Mouse (Mus musculus): ENCODE measurements around the gene Shisa5.

Shisa5 gene

GRCm38 (mm10) chr9:109022866-109023685 is 15.3 kb upstream of the Shisa5 start:
- DNase-seq: peak; percentile 59

- DNase-seq: no peak
These were observed 10.8 kb upstream of the Shisa5 start for GRCm38 (mm10) chr9:109027521-109027920.

- no peak for DNase-seq
These were observed 9.9 kb upstream of the Shisa5 start for GRCm38 (mm10) chr9:109028421-109028820.

GRCm38 (mm10) chr9:109028919-109029318 is 9.4 kb upstream of the Shisa5 start:
- DNase-seq: no peak

DNA sequence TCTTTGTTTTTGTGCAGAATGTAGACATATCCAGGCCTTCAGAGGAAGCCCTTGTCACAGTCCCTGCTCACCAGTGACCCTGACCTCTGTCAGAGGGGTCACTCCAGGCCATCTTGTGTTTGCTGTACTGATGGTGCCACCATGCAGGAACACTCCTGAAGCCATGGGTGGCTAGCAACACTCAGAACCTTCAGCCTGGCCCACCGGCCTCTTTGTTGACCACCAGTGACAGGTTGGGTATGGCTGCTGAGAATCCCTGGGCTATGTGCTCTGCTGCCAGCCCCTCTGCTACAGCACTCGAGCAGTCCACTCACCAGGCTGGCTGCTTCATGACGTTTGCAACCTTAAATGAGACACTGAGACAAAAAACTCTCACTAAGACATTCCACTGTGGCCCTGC is 8.1 kb upstream of the Shisa5 start:
- DNase-seq: no peak

- DNase-seq: no peak
These were observed 7.4 kb upstream of the Shisa5 start for GRCm38 (mm10) chr9:109031001-109031400.

GRCm38 (mm10) chr9:109031686-109032085 is 6.7 kb upstream of the Shisa5 start:
- DNase-seq: no peak

DNA sequence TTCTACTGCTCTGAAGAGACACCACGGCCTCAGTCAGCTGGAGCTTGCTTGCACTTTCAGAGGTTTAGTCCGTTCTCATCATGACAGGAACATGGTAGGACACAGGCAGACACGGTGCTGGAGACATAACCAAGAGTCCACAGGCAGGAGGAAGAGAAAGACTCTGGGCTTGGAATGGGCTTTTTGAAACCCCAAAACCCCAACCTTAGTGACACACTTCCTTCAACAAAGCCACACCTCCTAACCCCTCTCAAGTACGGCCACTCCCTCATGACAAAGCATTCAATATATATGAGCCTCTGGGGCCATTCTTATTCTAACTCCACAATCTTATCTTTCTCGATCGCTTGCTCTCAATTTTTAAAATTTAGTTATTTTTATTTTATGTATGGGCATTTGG is 5.9 kb upstream of the Shisa5 start:
- no peak for DNase-seq

DNA sequence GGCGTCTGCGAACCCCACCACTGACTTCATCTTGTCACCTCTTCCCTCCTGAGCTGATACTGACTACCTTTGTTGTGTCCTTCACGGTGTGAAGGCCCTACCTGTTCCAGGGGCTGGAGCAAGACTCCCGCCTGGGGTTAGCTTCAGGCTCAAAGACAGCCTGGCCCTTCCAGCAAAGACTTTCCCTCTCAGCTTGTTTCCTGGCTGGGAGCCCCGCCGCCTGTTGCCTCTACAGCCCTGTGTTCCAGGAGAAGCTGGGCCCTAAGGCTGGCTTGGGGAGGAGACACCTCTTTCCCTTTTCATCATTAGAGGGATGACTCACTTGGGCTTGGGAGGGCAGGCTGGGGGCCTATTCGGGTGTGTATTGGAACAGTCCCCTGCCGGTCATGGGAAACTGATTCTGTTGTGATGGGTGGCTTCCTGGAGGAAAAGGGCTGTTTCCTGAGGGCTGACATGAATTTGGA is 568 bp downstream of the Shisa5 start:
- DNase-seq: no peak

- DNase-seq: no peak
These were observed 1.3 kb downstream of the Shisa5 start for GRCm38 (mm10) chr9:109039681-109040080.

DNA sequence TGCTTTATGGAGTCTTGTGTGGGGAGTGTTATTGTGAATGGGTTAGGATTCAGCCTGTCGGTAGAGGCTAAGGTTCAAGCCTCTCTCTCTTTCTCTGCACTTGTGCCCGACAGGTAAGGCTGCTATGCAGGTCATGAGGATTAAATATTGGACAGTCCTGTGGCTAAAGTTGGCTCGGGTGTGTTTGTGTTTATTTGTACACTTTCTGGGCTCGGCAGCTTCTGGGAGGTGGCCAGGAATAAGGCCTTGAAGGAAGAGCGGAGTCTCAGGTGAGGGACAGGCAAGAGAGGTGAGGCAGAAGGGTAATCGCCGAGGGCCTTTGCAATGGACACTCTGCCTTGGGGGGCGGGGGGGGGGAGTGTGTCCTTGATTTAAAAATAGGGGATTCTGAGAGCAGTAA is 1.9 kb downstream of the Shisa5 start:
- no peak for DNase-seq

GRCm38 (mm10) chr9:109040906-109041305 is 2.5 kb downstream of the Shisa5 start:
- no peak for DNase-seq

- DNase-seq: no peak
These were observed 3.0 kb downstream of the Shisa5 start for GRCm38 (mm10) chr9:109041351-109041750.

DNA sequence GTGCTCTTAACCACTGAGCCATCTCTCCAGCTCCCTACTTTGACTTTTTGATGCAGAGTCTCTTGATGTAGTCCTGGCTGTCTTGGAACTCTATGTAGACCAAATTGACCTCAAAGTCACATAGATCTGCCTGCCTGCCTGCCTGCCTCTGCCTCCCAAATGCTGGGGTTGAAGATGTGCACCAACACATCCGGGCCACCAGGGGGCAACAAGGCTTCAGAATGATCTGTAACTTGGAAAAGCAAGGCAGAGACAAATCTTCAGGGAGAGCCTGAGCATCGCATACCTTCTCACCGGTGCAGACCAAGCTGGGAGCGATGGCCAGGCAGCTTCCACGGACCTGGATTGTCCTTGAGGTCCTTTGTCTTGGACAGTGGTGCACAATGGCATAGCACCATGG is 7.9 kb downstream of the Shisa5 start:
- DNase-seq: no peak

DNA sequence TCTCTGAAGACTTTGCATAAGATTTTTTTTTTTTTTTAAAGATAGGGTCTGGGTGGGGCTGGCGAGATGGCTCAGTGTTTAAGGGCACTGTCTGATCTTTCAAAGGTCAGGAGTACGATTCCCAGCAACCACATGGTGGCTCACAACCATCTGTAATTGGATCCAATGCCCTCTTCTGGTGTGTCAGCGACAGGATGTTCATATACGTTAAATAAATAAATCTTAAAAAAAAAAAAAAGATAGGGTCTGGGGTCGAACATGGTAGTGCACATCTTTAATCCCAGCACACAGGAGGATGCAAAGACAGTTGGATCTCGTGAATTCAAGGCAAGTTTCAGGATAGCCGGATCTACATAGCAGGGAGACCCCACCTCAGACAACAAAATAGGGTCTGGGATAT is 11.0 kb downstream of the Shisa5 start:
- DNase-seq: no peak

- DNase-seq: no peak
These were observed 11.8 kb downstream of the Shisa5 start for GRCm38 (mm10) chr9:109049996-109050673.

DNA sequence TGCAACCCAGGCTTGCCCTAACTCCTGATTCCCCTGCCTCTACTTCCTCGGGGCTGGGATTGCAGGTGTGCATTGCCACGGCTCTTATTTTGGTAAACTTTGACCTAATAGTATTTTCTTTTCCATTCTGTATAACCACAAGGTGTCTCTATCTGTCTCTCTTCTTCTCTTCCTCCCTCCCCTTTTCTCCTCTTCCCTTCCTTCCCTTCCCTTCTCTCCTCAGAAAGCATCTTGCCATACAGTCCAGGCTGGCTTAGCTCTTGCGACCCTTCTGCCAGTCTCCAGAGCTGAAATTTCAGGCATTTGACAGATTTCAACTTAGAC is 12.3 kb downstream of the Shisa5 start:
- DNase-seq: no peak

DNA sequence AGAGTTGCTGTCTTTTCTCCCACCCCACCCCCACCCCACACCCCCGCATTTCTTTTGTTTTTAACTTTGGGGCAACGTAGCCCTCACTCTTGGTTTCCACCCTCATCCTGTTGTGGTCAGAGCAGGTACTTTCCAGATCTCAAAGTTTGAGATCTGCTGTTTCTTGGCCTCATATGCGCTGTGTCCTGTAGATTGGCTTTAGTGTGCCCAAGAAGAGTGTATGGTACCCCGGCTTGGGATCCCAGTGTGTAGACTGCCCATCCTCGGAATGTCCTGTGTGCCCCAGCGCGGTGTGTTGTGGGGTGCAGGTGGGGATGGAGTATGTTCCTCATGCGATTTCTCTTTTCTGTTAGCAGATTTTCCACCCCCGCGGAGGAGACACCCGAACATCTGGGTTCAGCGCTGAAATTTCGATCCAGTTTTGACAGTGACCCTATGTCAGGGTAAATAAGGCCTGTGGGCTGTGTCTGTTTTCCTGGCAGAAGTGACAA is 12.7 kb downstream of the Shisa5 start:
- DNase-seq: no peak

GRCm38 (mm10) chr9:109051651-109052489 is 13.5 kb downstream of the Shisa5 start:
- DNase-seq: no peak

DNA sequence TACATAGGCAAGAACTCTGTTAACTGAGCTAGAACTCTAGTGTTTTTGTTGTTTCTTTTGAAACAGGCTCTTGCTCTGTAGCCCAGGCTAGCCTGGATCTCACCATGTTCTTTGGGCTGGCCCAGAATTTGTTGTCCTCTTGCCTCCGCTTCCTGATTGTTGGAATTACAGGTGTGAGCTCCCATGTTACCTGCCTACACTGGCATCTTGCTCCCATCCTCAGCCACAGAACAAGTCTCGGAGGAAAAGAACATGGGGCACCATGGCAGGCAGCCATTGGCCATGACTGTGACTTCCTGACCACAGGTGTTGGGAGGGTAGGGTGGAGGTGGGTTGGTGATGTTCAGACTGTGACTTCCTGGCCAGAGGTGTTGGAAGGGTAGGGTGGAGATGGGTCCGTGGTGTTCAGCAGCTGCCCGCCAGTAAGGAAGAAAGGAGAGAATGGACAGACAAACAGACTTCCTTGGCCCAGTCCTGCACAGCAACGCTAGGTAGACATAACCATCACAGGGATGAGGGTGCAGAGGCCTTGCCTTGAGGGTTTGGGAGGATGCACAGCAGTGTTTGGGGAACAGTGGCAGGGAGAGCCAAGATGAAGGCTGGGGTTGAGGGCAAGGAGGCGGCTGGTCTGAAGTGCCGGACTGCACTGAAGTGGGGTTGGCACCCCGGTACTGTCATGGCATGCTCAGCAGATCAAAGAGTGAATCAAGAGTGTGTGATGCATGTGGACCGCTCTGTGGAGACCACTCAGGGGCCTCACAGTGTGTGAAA is 14.3 kb downstream of the Shisa5 start:
- no peak for DNase-seq

GRCm38 (mm10) chr9:109053366-109053765 is 15.0 kb downstream of the Shisa5 start:
- no peak for DNase-seq

DNA sequence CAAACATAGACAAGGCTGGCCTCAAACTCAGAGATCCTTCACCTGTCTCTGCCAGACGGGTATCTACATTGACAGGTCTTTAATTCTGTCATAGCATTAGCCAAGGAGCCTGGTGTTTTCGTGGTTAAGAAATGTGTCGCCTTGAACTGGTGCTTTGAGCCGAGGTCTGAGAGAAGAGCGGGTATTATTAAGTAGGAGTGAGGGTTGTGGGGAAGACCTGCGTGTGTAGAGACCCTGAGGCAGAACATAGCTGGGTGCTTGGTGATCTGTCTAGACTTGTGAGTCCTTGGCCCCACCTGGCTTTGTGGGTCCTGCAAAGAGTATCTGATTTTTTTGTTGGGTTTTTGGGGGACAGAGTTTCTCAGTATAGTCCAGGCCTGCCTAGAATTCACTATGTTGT is 15.5 kb downstream of the Shisa5 start:
- no peak for DNase-seq

- DNase-seq: peak; percentile 78
These were observed 16.3 kb downstream of the Shisa5 start for GRCm38 (mm10) chr9:109054712-109055111.

Measured in right cerebral cortex, postnatal 25 days (tissue).